ENCODE assay signal across 24 mouse cellular contexts in genomic region chr1:73864314-73864713, GRCm38 (mm10).
DNase-seq lines count a peak whose midpoint lies in the region; ATAC-seq lines count a peak whose summit lies in the region.
"Had no signal": no experiment of that assay in that cellular context is flagged by ENCODE, and none has a peak within 500 bp of the region (broad histone marks: within the 10 kb centered on the region; RNA-seq: fewer than 3 reads in every experiment).

No protein-coding gene starts in this region.

- H3K36me3 ChIP-seq in limb, embryonic 12.5 days, result no peaks in the 10 kb centered on the region
- H3K36me3 ChIP-seq in forebrain, embryonic 10.5 days (replicated peaks), result no peaks in the 10 kb centered on the region
- H3K36me3 ChIP-seq: embryonic facial prominence, embryonic 15.5 days; G1E; hindbrain, embryonic 10.5 days; midbrain, embryonic 15.5 days; neural tube, embryonic 15.5 days had no signal

- peaks cover 12% of the 10 kb centered on the region for H3K4me1 ChIP-seq in limb, embryonic 12.5 days (replicated peaks)
- H3K4me1 ChIP-seq in forebrain, embryonic 10.5 days, result peaks cover 15% of the 10 kb centered on the region

- H3K4me3 ChIP-seq in limb, embryonic 12.5 days (replicated peaks), result no peak overlapping the region
- H3K4me3 ChIP-seq in forebrain, embryonic 10.5 days, result no peak overlapping the region
- H3K4me3 ChIP-seq: embryonic facial prominence, embryonic 15.5 days; hindbrain, embryonic 10.5 days; midbrain, embryonic 15.5 days; myocyte; neural tube, embryonic 15.5 days had no signal

- intact Hi-C loops in left cerebral cortex, postnatal 25 days (cut with DNase I), result no loop called here
- intact Hi-C loops in left cerebral cortex, postnatal 4 days (cut with DNase I), result no loop called here

- peak; percentile 11 to 15 for DNase-seq in cerebellum, adult 18-20 months
- DNase-seq in cerebellum, postnatal 10 days, result no peak
- DNase-seq in left cerebral cortex, postnatal 25 days (ENCODE audit: low spot score in 2 of 2), result peak; percentile 9 to 25
- DNase-seq in left cerebral cortex, postnatal 4 days, result no peak
- peak; percentile 15 for DNase-seq in cerebellum, adult 8-10 months
- no peak for DNase-seq in thymus, postnatal 25 days
- no peak for DNase-seq in forebrain, embryonic 10.5 days (ENCODE audit: extremely low spot score, low spot score)
- DNase-seq: adrenal gland, postnatal 36 days; gastrocnemius, postnatal 10 days; heart, adult 18-20 months; kidney, adult 8-10 months; kidney, postnatal 14 days; liver; liver, postnatal 0 days; lung, postnatal 14 days; right cerebral cortex, postnatal 14 days; thymus, adult 18-20 months had no signal

- no peaks in the 10 kb centered on the region for H3K27me3 ChIP-seq in limb, embryonic 12.5 days
- no peaks in the 10 kb centered on the region for H3K27me3 ChIP-seq in forebrain, embryonic 10.5 days (ENCODE audit: poor library complexity, severe bottlenecking)
- H3K27me3 ChIP-seq: embryonic facial prominence, embryonic 15.5 days; midbrain, embryonic 15.5 days; neural tube, embryonic 15.5 days had no signal

- no peaks in the 10 kb centered on the region for H3K9me3 ChIP-seq in limb, embryonic 12.5 days
- H3K9me3 ChIP-seq in forebrain, embryonic 10.5 days, result no peaks in the 10 kb centered on the region
- H3K9me3 ChIP-seq: embryonic facial prominence, embryonic 15.5 days; G1E; hindbrain, embryonic 10.5 days; midbrain, embryonic 15.5 days; neural tube, embryonic 15.5 days had no signal

- no peak overlapping the region for H3K4me2 ChIP-seq in limb, embryonic 12.5 days
- H3K4me2 ChIP-seq: embryonic facial prominence, embryonic 15.5 days; midbrain, embryonic 15.5 days; neural tube, embryonic 15.5 days had no signal

- ATAC-seq in limb, embryonic 12.5 days (ENCODE audit: insufficient number of reproducible peaks, insufficient read depth, low FRiP score, low TSS enrichment, low read depth), result no peak
- ATAC-seq: liver, postnatal 0 days; midbrain, embryonic 15.5 days had no signal

- WGBS in limb, embryonic 12.5 days, result 62% methylated on average over 3 of the region's 3 CpGs
- 76% methylated on average over 3 of the region's 3 CpGs for WGBS in forebrain, embryonic 10.5 days

- H3K27ac ChIP-seq in limb, embryonic 12.5 days, result 0 out of 2 replicates have a peak overlapping the region, but pooled peaks have one; percentile 29
- no peak overlapping the region for H3K27ac ChIP-seq in forebrain, embryonic 10.5 days
- H3K27ac ChIP-seq: embryonic facial prominence, embryonic 15.5 days; hindbrain, embryonic 10.5 days; midbrain, embryonic 15.5 days; neural tube, embryonic 15.5 days had no signal

- no peak overlapping the region for H3K9ac ChIP-seq in limb, embryonic 12.5 days (replicated peaks)
- H3K9ac ChIP-seq: embryonic facial prominence, embryonic 15.5 days; liver, postnatal 0 days; midbrain, embryonic 15.5 days; neural tube, embryonic 15.5 days had no signal

Comparison
In these comparisons a context has a peak if more than half of its experiments do, and no peak if none do; other contexts are left out.
1. DNase-seq: peak in cerebellum, adult 18-20 months (2 of 2), left cerebral cortex, postnatal 25 days (2 of 2) and cerebellum, adult 8-10 months (single experiment); none in cerebellum, postnatal 10 days (0 of 2), left cerebral cortex, postnatal 4 days (single experiment), thymus, postnatal 25 days (single experiment) and forebrain, embryonic 10.5 days (single experiment).